Mouse (Mus musculus) lung, embryonic 15.5 days (tissue): ENCODE results near the gene Senp8. TPM values are rescaled to one million over a fixed set of nuclear protein-coding genes. Genes with fewer than 3 reads are reported as not detected.

Experiments
- polyA plus RNA-seq: library from polyadenylated mRNA; unstranded; fragments of >200 nt; fragmentation: Nextera tagmentation; extraction: Ambion mirVana; gene quantifications from 2 replicates; pipeline ENCODE4 v1.2.1, GENCODE M21; 2015

The Senp8 gene
- polyA plus RNA-seq, 1 experiment from 2014 or later: 10.1 TPM

Other genes with a start within 250 kb of the Senp8 start
- gene Hexa, start 211.2 kb downstream of the Senp8 start, polyA plus RNA-seq: 63.2 and 63.4 TPM in 2 replicates
- 0.20 TPM in 1 of 2 replicates, not detected in the other for gene Tmem202, start 210.9 kb downstream of the Senp8 start, polyA plus RNA-seq
- gene Celf6, start 172.8 kb downstream of the Senp8 start, polyA plus RNA-seq: 0.24 and 0.51 TPM in 2 replicates
- gene Parp6, start 133.4 kb downstream of the Senp8 start, polyA plus RNA-seq: 18.3 and 21.6 TPM in 2 replicates
- gene Pkm, start 94.3 kb downstream of the Senp8 start, polyA plus RNA-seq: 1,403 and 1,442 TPM in 2 replicates
- 5.4 and 6.2 TPM in 2 replicates for gene Gramd2, start 70.6 kb downstream of the Senp8 start, polyA plus RNA-seq
- gene Myo9a, start 186 bp upstream of the Senp8 start, polyA plus RNA-seq: 13.2 and 13.3 TPM in 2 replicates
- not detected in 2 replicates for gene Nr2e3, start 209.9 kb upstream of the Senp8 start, polyA plus RNA-seq